Mouse (Mus musculus): Measurements from ENCODE around the gene Orc3.

- TF ChIP-seq ZC3H11A (IDR thresholded peaks at IDR 0.05; ENCODE audit: borderline replicate concordance, low read depth, low read length) (no peak), CHD2 (IDR thresholded peaks at IDR 0.05; ENCODE audit: low read depth, low read length) (no peak)
Measured at GRCm38 (mm10) chr4:34606658-34607057, 8.1 kb downstream of the Orc3 start.

Measured in ES-E14 (cell line).